Mouse (Mus musculus): Measurements from ENCODE around the gene Kifc3.

- TF ChIP-seq POLR2A (IDR thresholded peaks at IDR 0.05; ENCODE audit: borderline replicate concordance, extremely low read depth, insufficient read depth, insufficient read length, poor library complexity, severe bottlenecking) (no peak), CTCF (IDR thresholded peaks at IDR 0.05; ENCODE audit: borderline replicate concordance, extremely low read depth, insufficient read depth, insufficient read length) (no peak)
These were observed 23.9 kb upstream of the Kifc3 start for GRCm38 (mm10) chr8:95226251-95227150.
